Mouse (Mus musculus): ENCODE measurements around the gene Mast3.

Gene Mast3

GRCm38 (mm10) chr8:70760350-70760749 lies 44.5 kb downstream of the Mast3 start:
- no peak for DNase-seq (ENCODE audit: low read depth)

- no peak for DNase-seq (ENCODE audit: low read depth)
These were observed 46.0 kb downstream of the Mast3 start for GRCm38 (mm10) chr8:70758616-70759561.

GRCm38 (mm10) chr8:70758308-70758615 lies 46.6 kb downstream of the Mast3 start:
- no peak for DNase-seq (ENCODE audit: low read depth)

GRCm38 (mm10) chr8:70757523-70758307 lies 47.1 kb downstream of the Mast3 start:
- no peak for DNase-seq (ENCODE audit: low read depth)

- DNase-seq (ENCODE audit: low read depth), result no peak
These were observed 48.3 kb downstream of the Mast3 start for GRCm38 (mm10) chr8:70756476-70757040.

- no peak for DNase-seq (ENCODE audit: low read depth)
These were observed 49.0 kb downstream of the Mast3 start for GRCm38 (mm10) chr8:70755661-70756475.

GRCm38 (mm10) chr8:70754871-70755660 lies 49.8 kb downstream of the Mast3 start:
- no peak for DNase-seq (ENCODE audit: low read depth)

GRCm38 (mm10) chr8:70754043-70754870 lies 50.6 kb downstream of the Mast3 start, which contains the start of gene Rab3a:
Rab3a (plus strand) TSS chr8:70754679.
- peak; percentile 97 for DNase-seq (ENCODE audit: low read depth)

GRCm38 (mm10) chr8:70753151-70753550 lies 51.7 kb downstream of the Mast3 start:
- DNase-seq (ENCODE audit: low read depth), result no peak

GRCm38 (mm10) chr8:70752000-70752764 lies 52.7 kb downstream of the Mast3 start:
- no peak for DNase-seq (ENCODE audit: low read depth)

GRCm38 (mm10) chr8:70750128-70750680 lies 54.6 kb downstream of the Mast3 start:
- DNase-seq (ENCODE audit: low read depth), result no peak

- DNase-seq (ENCODE audit: low read depth), result no peak
These were observed 55.7 kb downstream of the Mast3 start for GRCm38 (mm10) chr8:70749097-70749674.

- DNase-seq (ENCODE audit: low read depth), result no peak
These were observed 56.4 kb downstream of the Mast3 start for GRCm38 (mm10) chr8:70748246-70749096.

GRCm38 (mm10) chr8:70747211-70747890 lies 57.5 kb downstream of the Mast3 start:
- DNase-seq (ENCODE audit: low read depth), result no peak

- DNase-seq (ENCODE audit: low read depth), result no peak
These were observed 58.2 kb downstream of the Mast3 start for GRCm38 (mm10) chr8:70746676-70747075.

- DNase-seq (ENCODE audit: low read depth), result no peak
These were observed 59.1 kb downstream of the Mast3 start for GRCm38 (mm10) chr8:70745691-70746220.

- DNase-seq (ENCODE audit: low read depth), result no peak
These were observed 60.0 kb downstream of the Mast3 start for GRCm38 (mm10) chr8:70744806-70745205.
